Mouse (Mus musculus): ENCODE data around the gene Tarbp2.
A peak's percentile ranks its signal among the peaks of the same experiment; 100 is the strongest.

Gene Tarbp2

GRCm38 (mm10) chr15:102517976-102518858 is at the start of gene Tarbp2:
Gene Tarbp2 (plus strand): TSS chr15:102518192.
- DNase-seq = peak; percentile 100

DNA sequence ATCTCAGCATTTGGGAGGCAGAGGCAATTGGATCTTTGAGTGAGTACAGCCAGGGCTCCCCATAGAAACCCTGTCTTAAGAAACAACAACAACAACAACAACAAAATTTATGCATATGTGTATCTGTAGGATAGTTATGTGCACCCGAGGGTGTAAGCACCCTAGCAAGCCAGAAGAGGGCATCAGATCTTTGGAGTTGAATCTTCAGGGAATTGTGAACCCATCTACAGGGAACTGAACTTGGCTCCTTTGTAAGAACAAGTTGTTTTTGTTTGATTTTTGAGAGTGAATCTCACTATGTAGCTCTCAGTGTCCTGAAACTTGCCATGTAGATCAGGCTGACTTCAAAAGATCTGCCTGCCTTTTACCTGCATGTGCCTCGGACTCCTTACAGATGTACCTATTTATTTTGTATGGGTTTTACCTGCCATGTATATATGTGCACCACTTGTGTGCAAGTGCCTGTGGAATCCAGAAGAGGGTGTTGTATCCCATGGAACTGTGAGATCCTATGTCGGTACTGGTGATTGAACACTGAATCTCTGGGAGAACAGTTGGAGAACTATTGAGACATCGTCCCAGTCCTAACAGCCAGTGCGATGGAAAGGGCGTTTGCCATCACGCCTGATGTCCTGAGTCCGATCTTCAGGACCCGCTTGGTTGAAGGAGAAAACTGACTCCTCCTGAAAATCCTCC is 49.2 kb upstream of the Tarbp2 start:
- peak; percentile 86 for DNase-seq

GRCm38 (mm10) chr15:102470183-102470604 is 47.8 kb upstream of the Tarbp2 start, which contains the start of gene Pcbp2:
Gene Pcbp2 (plus strand): TSS chr15:102470539.
- peak; percentile 100 for DNase-seq

- peak; percentile 99 for DNase-seq
These were observed 47.2 kb upstream of the Tarbp2 start for GRCm38 (mm10) chr15:102470605-102471294.

DNA sequence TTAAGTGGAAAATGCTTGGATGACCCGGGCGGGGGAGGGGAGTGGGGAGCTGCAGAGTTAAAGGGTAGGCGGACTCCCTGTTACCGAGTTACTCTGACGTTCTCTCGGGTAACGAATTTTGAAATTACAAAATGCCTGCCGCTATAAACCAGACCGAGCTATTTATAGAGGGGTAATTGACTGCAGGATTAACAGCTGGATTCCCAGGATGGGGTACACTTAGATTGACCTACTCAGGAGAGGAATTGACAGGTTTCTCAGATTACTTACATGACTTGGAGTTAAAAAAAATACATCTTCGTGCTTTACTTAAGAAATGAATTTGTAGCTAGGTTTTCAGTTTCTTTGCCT is 46.7 kb upstream of the Tarbp2 start:
- DNase-seq = no peak

DNA sequence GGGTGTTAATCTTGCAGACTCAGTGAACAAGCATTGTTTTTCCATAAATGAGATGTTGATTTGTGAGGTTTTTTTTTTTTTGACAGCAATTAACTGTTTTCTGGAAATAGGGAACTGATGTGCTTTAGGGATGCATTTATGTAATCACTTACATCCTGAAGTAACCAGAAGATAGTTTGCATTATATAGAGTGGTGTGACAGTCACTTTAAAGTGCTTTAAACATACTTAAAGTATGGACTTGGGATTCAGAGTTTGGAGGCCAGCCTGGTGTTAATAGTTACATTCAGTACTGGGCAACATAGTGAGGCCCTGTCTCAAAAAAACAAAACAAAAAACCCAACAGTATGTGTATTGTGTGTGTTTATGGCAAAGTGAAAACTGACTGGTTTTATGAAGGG is 46.3 kb upstream of the Tarbp2 start:
- DNase-seq = peak; percentile 4

GRCm38 (mm10) chr15:102473246-102473645 is 44.7 kb upstream of the Tarbp2 start:
- DNase-seq = peak; percentile 85

GRCm38 (mm10) chr15:102474520-102474919 is 43.5 kb upstream of the Tarbp2 start:
- DNase-seq = peak; percentile 41

- DNase-seq = peak; percentile 87
These were observed 34.9 kb upstream of the Tarbp2 start for GRCm38 (mm10) chr15:102483136-102483535.

- DNase-seq = peak; percentile 88
These were observed 32.1 kb upstream of the Tarbp2 start for GRCm38 (mm10) chr15:102485853-102486252.

- DNase-seq = peak; percentile 55
These were observed 30.3 kb upstream of the Tarbp2 start for GRCm38 (mm10) chr15:102487664-102488063.

DNA sequence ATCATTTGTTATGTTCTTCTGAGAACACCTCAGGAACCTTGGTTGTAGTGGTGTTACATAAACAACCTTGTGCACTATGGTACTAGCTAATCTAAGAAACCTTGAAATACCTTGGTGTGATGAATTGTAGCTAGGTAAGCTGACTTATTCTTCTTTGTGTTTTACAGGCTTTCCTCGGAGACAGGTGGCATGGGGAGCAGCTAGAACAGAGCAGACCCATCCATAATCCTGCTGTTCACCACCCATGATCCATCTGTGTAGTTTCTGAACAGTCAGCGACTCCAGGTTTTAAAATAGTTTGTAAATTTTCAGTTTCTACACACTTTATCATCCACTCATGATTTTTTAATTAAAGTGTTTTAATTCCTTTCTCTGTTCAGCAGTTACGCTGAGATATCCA is 19.7 kb upstream of the Tarbp2 start:
- peak; percentile 41 for DNase-seq

GRCm38 (mm10) chr15:102499370-102499769 is 18.6 kb upstream of the Tarbp2 start:
- peak; percentile 82 for DNase-seq

DNA sequence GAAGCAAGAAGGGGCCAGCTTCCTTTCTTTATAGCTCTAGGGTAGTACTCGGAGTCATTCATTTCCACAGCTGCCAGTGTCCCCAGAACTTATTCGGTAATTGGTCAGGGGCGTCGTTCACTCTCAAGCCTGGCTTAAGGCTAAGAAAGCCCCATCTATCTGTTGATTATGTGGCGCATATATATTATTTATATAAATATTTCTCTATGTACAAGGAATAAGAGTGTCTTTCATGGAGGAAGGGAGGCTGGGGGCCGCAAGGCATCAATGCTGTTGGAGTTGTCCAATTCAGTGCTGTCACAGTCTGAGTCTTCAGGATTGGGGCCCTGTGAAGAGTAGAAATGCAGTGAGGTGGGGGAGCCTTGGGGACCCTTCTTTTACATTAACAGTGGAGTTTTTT is 18.1 kb upstream of the Tarbp2 start:
- DNase-seq = peak; percentile 61

DNA sequence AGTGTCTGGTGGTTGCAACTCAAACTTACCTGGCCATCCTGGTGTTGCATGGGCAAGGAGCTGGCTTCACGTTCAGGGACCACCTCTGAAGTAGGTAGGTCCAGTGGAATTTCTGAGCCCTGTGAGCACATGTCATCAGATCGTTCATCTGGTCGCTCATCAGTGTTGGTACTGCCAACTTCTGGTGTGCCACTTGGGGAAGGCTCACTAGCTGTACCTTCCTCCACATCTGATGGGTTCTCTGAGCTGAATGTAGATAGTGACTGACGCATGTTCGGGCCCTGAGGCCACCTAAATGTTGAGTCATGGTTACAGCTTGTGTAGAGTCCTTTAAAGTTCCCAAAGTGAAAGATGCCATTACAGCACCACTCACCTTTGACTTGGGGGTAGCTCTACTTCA is 17.5 kb upstream of the Tarbp2 start:
- peak; percentile 79 for DNase-seq

DNA sequence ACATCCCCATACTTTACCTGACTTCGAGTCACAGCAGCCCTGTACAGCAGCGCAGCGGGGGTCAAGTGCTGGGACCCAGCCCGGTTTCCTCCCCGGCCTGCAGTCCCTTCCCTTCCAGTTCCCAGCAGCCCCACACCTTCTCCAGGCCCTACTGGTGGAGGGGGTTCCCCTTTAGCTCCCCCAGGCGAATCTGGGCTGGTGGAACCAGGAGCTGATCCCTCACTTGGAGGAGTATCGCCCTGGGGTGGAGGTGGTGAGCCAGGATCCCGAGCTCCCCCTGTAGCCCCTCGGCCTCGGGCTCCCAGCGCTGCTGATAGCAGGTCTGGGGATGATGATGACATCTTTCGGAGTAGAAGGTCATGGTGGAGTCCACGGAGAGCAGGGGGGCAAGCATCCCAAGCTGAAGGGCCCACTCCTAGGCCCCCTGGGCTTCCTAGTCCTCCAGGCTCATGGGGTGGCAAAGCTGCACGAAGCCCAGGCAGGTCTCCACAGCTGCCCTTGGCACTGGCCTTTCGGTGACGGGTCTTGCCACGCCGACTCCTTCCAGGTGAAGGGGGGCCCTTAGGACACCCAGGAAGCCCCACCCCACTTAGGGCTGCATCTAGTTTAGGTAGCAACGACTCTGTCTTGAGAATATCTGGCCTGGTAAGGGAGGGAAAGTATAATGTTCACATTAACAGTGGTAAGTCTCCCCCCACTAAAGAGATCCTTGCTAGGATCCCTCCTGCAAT is 16.7 kb upstream of the Tarbp2 start:
- DNase-seq = peak; percentile 92

DNA sequence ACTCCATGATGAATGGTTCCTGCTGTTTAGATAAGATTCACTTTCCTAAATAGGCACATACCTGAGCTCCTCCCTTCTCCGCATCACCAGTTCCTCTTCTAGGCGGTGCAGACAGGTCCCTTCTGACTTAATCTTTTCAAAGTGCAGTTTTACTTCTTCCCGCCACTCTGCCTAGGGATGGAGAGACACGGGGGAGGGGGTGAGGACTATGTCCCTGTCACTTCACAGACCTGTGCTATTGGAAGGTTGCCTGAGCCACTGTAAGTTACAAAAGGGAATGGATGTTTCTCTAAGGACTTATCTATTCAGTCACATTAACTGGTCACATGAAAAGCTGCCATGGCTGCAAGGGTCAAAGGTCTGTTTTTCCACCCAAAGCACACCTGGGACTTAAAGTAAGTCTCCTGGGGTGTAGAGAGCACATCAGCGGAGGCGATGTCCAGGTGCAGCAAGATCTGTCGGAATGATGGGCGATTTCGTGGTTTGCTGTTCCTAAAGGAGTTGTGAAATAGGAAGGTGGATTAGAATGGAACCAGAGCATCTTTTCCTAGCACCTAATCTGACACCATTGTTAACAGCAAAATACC is 15.6 kb upstream of the Tarbp2 start:
- DNase-seq = peak; percentile 83

DNA sequence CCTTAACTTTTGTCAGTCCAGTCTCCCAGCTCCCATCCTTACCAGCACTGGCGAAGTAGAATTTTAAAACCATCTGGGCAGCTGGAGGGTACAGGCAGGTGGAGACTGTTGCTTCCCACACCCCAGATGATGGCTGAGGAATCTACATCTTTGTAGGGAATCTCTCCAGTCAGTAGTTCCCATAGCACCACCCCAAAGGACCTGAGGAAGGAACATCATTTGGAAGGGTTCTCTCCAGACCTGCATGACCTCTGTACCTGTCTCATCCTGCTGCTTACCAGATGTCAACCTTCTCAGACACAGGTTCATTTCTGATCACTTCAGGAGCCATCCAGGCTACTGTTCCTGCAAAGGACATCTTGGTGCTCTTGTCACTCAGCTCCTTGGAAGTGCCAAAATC is 14.5 kb upstream of the Tarbp2 start, which contains the start of gene Gm10337:
Gene Gm10337, plus strand, starts transcription at position 276 of the 400 bp plus-strand sequence.
- DNase-seq = peak; percentile 82

DNA sequence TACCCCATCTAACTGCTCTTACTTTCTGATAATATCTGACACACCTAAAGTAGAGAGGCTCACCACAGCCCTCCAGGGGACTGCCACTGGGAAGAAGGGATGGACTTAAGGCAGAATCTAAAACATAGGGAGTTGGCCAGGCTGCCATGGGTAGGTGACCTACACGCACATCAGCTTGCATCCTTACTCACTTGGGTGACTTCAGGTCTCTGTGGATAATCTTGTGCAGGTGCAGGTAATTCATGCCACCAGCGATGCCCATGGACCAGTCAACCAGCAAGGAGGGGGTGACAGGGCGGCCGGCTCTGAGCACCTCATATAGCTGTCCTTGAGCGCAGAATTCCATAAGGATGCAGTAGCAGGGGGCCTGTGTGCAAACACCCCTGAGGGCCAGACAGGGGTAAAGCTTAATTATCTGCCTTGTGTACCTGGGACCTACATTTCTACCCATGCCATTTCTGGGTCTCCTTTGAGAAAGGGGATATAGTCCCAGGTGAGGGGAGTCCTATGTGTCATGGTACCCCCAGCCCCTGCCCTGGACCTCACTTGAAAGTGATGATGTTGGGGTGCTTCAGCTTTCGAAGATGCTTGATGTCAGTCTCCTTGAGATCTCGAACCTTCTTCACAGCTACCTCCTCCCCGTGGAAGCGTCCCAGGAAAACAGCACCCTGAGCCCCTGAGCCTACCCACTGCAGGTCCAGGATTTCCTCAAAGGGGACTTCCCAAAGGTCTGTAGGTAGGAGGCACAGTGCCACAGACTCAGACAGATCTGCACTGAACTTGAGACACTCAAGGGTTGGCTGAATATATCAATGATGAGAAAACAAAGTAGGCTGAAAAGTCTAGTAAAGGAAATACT is 13.8 kb upstream of the Tarbp2 start:
- DNase-seq = peak; percentile 91

GRCm38 (mm10) chr15:102505073-102505769 is 12.8 kb upstream of the Tarbp2 start:
- DNase-seq = peak; percentile 88
